Mouse (Mus musculus): Measurements from ENCODE around the gene Tmub1.

GRCm38 (mm10) chr5:24477909-24478308 is 30.3 kb upstream of the Tmub1 start:
- no peak for TF ChIP-seq CTCF (IDR thresholded peaks at IDR 0.05; ENCODE audit: extremely low read depth, insufficient read depth, low read length)
- no peak for TF ChIP-seq POLR2A (IDR thresholded peaks at IDR 0.05; ENCODE audit: extremely low read depth, insufficient read depth, low read length)

All from cortical plate, adult 2 months (tissue).